Mouse (Mus musculus): ENCODE measurements around the gene Esm1. TPM values are rescaled to one million over a fixed set of nuclear protein-coding genes. Genes with fewer than 3 reads are reported as not detected.

The Esm1 gene
- 0.26 TPM for polyA plus RNA-seq (2017; shearing (Covaris generic))

GRCm38 (mm10) chr13:113209624-113210023, at the start of gene Esm1:
Gene Esm1 (plus strand): TSS chr13:113209659.

GRCm38 (mm10) chr13:113225811-113226210, 16.4 kb downstream of the Esm1 start, which contains the start of gene Gzmk:
Gene Gzmk (minus strand): TSS chr13:113225908.

Other genes starting within 250 kb of the Esm1 start
- not detected for gene Ccno, start 221.9 kb upstream of the Esm1 start, polyA plus RNA-seq (2017; shearing (Covaris generic))
- not detected for gene Mcidas, start 215.8 kb upstream of the Esm1 start, polyA plus RNA-seq (2017; shearing (Covaris generic))
- not detected for gene Cdc20b, start 174.5 kb upstream of the Esm1 start, polyA plus RNA-seq (2017; shearing (Covaris generic))
- not detected for gene Gpx8, start 163.2 kb upstream of the Esm1 start, polyA plus RNA-seq (2017; shearing (Covaris generic))
- 3.5 TPM for gene Gzma, start 108.7 kb upstream of the Esm1 start, polyA plus RNA-seq (2017; shearing (Covaris generic))
- gene Gzmk, start 16.2 kb downstream of the Esm1 start, polyA plus RNA-seq (2017; shearing (Covaris generic)) = 4.0 TPM
- gene BC067074, start 83.5 kb downstream of the Esm1 start, polyA plus RNA-seq (2017; shearing (Covaris generic)) = not detected

Data from activated CD4-positive, CD25-positive, alpha-beta regulatory T cell, adult 9 weeks (primary cell).